Mouse (Mus musculus): ENCODE measurements around the gene Uqcr10.

Gene Uqcr10

DNA sequence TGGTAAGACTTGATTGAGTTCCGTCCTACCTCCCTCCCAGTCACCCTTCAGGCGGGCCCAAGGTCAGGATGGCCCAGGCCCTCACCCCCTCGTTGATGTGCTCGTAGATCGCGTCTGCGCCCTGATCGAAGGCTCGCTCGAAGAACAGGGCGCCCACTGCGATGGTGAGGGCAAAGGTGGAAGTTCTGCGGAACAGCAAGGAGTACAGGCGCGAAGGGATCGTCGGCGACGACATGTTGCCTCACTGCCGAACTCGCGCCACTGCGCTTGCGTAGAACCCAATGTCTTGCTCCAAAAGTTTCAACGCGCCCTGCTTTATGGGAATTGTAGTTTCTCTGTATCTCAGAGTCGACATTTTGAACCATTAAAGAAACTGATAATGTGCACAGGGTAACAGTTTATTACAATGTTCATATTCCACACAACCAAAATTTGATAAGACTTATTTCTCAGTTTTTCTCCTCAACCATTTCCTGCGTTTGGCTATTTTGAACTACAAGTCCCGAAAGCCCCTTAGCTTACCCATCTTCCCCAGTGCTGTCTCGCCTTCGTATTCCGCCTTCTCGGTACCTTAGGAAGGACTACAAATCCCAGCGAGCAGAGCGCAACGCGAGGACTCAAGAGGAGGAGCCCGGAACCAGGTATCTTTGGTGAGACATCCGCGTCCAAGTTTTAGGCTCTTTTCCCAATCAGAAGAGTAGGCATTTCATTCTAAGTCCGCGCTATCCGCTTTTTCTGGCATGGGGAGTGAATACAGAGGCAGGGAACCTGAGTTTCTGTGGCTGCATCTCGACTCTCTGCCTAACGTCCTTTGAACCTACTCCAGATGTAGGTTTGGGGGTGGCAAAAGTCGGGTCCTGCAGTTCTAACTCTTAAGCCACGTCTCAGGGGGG is at the start of gene Uqcr10, which contains the start of gene Zmat5:
Uqcr10 (minus strand) TSS at position 271 of the 893 bp plus-strand sequence.
Zmat5 (plus strand) TSS at position 607 of the 893 bp plus-strand sequence.
- DNase-seq (ENCODE audit: low read depth, low spot score) = peak; percentile 99

DNA sequence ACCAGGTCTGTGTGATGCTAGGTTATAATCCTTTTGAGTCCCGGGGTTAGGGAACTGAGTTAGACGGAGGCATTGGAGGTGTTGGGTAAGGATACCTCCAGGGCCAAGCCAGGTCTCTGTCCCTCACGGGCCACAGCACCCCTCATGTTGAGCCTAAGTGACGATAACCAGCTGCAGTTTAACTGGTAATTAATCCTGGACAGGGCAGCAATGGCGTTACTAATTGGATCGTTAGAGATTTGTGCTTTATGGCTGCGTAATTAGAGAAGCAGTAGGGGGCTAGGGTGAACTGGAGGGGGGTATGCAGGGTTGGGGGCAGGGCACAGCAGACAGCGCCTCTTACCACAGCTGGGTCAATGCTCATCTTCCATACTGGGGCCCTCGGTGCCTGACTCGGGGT is 48.7 kb upstream of the Uqcr10 start:
- DNase-seq (ENCODE audit: low read depth, low spot score) = no peak

DNA sequence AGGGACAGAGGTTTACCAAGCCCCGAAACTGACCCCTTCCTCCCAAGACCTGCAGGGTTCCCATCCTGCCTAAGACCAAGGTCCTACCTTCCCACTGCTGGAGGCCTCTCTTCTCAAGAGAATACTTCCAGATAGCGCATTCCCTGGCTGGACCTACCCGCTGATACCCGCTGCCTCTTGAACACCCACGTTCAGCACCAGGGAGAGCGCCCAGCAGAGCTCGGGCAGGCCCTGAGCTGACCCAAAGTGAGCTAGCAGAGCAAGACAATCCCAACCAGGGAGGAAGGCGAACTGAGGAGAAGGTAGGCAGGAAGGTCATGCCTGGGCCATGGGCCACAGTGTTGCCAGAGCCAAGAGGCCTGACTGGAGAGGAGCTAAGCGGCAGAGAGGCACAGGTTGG is 46.1 kb upstream of the Uqcr10 start:
- DNase-seq (ENCODE audit: low read depth, low spot score) = peak; percentile 79

DNA sequence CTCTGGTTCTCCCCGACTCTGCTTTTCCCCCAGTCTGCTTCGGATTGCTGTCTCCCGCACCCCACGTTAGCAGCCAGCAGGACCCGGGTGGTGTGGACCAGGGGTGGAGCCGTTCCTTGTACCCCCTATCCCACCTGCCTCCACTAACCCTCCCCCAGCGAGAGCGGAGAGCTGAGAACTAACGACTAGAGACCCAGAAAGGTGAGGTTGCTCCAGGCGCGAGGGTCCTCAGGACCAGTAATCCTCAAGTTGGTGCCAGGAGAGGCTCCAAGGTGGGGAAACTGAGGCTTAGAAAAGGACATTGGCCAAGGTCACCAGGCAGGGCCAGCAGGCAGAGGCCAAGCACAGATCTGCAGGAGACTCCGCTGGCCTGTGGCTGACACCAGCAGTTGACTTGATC is 43.1 kb upstream of the Uqcr10 start:
- DNase-seq (ENCODE audit: low read depth, low spot score) = peak; percentile 56

DNA sequence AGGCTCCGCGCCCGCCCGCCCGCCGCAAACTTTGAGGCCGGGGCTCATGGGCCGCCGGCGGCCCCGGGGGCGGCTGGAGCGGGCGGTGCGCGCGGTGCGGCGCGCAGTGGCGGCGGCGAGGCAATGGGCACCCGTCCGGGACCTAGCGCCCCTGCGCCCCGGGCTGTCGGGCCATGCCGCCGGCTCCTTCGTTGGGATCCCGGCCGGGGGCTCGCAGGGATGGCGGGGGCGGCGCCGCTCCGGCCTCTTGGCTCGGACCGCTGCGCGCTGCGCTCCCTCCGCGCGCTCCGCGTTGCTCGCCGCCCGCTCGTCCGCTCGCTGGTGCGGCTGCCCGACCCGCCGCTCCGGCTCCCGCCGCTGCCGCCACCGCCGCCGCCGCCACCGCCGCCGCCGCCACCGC is 42.6 kb upstream of the Uqcr10 start, which contains the start of gene Cabp7:
Cabp7 (minus strand) TSS at position 46 of the 400 bp plus-strand sequence.
- DNase-seq (ENCODE audit: low read depth, low spot score) = no peak

DNA sequence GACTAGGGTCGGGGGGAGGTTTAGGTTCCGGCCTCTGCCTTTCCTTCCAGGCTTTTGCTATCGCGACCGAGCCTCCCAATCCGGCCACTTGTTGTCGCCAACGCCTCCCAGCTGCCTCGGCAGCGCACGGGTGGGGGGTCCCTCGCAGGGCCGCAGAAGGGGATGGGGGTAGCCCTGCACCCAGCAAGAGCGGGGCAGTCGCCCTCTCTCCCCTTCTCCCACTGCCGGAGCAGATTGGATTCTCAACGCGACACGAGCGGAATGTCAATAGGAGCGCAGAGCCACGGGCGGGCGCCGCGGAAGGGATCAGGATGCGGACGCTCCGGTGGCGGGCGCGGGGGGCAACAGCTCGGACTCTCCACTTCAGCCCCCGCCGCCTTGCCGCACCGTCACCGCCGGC is 41.8 kb upstream of the Uqcr10 start:
- peak; percentile 60 for DNase-seq (ENCODE audit: low read depth, low spot score)

DNA sequence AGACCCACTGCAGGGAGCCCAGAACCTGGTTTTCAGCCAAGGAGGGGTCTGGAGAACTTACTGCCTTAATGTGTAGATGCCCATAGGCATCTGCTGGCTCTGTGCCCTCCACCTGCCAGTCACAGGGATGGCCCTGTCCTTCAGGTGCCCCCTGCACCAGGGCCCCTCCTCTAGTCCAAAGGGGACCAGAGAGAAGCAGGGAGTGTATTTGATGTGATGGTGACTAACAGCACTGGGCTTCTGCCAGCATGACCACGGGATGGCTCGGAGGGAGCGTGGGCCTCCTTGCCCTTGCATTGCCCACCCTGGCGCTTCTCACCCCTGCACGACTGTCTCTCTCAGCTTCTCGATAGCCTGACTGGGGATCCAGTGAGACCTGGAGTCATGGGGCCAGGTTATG is 40.5 kb upstream of the Uqcr10 start:
- DNase-seq (ENCODE audit: low read depth, low spot score) = no peak

DNA sequence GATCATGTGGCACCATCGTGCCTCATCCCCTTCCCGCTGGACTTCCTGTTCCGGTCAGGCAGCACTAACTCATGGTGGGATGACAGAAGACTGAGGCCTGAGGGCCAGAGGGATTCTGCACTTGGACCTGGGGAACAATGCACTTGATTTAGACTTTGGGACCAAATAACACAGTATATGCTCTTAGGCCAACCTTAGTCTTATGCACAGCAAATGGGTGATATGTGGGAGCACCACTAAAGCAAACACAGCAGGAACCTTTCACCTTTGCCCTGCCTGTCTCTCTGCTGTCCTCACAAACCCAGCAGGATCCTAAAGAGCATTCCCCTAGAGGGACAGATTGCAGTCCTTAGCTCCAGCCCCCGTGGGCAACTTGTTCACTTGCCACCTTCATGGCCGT is 36.6 kb upstream of the Uqcr10 start:
- DNase-seq (ENCODE audit: low read depth, low spot score) = no peak

DNA sequence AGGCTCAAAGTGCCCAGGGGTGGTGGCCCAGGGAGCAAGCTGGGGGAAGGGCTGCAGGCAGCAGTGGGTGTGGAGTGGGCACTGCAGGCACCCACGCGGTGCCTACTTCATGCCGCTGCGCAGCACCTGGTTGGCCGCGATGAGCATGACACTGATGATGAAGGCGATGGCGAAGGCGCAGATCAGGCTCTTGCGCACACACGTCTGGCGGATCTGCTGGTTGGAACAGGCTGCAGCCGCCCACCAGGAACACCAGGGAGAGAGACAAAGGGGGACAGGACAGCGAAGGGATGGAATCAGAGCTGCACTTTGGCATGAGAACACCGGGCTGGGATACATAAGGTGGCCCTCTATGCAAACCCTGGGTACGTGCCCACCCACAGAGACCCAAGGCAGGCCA is 34.6 kb upstream of the Uqcr10 start:
- DNase-seq (ENCODE audit: low read depth, low spot score) = no peak

DNA sequence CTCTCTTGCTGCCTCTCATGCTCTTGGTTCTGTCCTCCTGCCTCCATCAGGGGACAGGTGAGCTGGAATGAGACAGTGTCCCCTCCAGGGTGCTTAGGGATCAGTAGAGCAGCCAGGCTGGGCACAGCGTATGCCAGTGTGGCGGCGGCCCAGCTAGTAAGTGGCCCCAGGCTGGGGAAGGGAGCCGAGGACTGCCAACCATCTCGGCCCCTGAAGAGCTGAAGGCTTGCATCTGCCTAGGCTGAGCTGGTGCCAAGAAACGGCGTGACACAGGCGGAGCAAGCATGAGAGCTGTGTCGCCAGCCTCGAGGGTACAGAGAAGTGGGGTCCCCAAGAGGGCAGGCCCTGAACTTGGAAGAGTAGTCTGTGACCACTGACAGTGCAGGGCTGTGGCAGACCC is 33.5 kb upstream of the Uqcr10 start:
- DNase-seq (ENCODE audit: low read depth, low spot score) = no peak

DNA sequence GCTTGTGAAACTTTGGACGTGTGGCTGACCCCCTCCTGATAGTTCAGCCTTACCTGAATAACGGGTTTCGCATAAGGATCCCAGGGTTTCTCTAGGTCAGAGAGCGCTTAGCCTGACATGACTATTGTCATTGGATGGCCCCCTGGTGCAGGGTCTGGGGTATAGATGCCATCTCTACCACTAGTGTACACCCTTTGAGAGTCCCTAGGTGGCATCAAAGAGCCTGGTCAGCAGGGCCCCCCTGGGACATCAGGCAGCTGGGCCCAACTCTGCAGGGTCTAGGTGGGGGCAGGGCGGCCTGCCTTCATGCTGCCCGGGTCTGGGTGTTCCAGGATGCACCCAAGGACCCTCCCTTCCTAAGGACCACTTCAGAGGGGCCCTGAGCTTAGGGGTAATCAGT is 32.2 kb upstream of the Uqcr10 start:
- DNase-seq (ENCODE audit: low read depth, low spot score) = no peak

DNA sequence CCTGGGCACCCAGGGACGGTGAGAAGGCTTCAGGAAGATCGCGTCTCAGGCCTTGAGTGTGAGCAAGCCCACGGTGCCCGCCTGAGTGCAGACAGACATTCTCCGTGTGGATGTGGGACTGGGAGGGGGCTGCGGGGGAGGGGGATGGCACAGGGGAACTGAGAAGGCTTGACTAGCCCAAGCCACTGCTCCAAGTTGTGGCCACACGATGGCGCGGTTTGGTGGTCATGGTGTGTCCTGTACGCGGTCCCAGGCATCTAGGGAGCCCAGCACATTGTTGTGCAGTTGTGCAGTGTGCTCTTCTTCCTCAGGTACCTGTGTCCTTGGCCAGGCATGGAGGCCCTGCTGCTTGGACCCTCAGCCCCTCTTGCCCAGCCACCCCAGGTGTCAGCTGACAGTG is 30.0 kb upstream of the Uqcr10 start:
- DNase-seq (ENCODE audit: low read depth, low spot score) = peak; percentile 71

DNA sequence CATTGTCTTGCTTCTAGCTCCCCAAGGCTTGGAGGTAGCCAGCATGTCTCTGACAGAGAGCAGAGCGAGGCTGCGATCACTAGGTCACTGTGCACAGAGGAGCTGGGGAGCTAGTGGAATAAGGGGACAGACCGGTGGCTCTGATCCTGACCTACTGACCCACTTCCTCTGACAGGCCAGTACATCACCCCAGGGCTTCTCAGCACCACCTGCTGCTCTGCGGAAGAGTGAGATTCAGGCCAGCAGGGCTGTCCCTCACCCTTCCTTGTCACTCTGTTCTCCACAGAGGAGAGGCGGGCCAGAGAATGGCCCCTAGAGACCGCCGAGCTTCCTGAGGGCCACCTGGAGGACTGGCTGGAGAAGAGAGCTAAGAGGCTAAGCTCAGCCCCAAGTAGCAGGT is 27.6 kb upstream of the Uqcr10 start:
- DNase-seq (ENCODE audit: low read depth, low spot score) = no peak

DNA sequence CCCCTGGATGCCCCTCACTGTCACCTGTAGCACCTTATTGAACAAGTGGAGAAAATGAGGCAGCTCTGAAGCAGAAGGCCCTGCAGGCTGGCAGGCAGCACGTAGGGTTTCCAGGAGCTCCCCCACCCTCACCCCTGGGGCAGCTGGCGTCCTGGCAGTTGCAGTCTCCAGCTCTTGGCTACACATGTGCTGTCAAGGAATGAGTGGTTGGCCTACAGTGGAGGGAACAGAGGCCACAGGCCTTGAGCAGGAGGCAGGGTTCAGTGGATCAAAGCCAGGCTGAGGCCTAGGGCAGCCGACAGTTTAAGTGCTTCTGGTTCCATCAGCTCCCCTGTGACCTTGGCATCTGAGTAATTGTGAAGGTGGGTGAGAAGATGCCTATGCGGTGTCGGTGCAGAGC is 26.8 kb upstream of the Uqcr10 start:
- no peak for DNase-seq (ENCODE audit: low read depth, low spot score)

DNA sequence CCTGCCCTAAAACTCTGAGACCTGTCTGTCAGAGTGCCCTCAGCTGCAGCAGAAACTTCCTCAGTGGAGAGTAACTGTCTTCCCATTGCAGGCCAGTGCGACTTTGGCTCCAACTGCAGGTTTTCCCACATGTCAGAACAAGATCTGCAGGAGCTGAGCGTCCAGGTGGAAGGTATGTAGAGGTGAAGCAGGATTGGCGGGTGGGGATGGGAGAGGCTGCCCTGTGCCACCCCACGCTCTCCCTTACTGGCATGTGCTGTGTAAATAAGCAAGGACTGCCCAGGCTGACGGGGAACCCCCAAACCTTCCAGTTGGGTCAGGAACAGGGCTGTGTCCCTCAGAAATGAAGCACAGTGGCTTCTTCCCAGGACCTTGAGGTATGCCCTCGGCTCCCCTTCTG is 26.0 kb upstream of the Uqcr10 start:
- no peak for DNase-seq (ENCODE audit: low read depth, low spot score)

DNA sequence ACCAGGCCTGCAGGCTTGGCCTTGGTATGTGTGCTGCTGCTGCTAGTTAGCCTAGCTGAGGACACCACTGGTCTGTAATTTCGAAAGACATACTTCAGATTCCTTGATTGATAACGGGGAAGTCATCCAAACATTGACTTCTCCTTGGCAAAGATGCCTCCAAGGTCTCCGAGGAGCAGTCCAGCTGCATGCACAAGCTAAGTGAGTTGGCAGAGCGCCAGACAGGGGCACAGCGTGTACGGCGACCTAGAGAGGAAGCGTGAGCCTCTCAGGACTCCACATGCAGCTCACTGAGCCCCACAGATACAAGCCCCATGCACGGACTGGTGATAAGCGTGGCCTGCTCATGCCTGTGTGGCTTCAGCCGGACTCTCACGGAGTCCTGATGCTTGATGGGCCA is 25.5 kb upstream of the Uqcr10 start:
- DNase-seq (ENCODE audit: low read depth, low spot score) = no peak

DNA sequence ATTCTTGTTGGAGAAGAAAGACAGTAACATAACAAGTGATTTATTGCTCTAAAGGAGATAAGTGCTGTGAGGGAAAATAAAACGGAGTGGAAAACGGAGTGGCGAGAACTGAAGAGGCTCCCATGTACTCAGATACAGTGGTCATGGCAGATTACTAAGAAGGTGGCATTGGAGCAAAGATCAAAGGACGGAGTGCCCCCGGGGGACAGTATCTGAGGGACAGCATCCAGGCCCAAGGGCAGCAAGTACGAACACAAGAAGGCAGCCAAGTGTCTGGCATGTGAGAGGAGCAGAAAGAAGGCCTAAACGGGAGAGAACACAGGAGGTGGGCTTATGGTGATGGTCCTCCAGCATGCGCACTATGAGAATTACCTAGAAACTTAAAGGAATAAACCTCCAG is 17.6 kb upstream of the Uqcr10 start:
- no peak for DNase-seq (ENCODE audit: low read depth, low spot score)

DNA sequence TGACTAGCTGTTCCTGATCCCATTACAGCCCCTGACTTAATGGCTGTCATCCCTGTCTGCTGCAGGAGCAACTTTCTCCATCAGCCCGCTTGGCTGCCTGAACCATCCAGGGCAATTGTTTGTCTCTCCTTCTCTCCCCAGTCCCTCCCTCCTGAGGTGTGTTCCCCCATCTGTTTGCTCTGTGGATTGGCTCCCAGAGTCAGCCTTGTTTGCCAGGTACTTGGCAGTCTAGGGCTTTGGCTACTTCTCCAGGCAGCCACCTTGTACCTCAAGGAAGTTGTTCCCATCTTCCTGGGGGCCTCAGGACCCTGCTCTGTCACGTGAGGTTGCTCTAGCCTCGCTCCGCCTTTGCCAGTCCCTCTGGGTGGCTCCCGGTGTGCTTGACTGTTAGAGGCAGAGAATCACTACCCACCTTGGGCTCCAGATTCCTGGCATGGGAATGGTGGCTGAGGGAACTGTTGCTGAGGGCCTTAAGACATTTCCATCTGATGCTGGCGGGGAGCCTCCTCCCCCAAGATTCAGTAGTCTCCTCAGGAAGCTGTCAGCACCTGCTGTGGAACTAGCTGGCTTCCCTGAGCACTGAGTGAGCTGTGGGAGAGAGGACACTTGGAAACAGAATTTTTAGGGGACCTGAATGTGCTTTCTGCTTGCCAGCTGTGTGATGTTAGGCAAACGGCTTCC is 16.9 kb upstream of the Uqcr10 start:
- DNase-seq (ENCODE audit: low read depth, low spot score) = no peak

DNA sequence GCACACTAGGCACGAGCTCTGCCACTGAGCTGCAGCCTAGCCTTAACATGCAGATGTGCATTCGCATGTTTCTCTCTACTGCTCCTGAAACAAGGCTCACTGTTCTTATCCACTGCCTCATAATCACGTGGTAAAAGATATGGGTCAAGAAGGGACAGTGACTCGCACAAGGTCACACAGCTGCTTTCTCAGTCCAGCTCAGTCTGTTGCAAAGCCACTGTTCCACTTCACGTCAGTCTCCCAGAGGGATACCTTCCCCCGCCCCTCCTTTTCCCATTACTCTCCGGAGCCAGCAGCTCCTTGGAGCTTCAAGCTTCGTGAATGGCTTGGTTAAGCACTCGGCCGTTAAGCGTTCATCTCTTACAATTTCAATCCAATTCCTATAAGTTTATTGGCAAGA is 16.3 kb upstream of the Uqcr10 start:
- no peak for DNase-seq (ENCODE audit: low read depth, low spot score)

DNA sequence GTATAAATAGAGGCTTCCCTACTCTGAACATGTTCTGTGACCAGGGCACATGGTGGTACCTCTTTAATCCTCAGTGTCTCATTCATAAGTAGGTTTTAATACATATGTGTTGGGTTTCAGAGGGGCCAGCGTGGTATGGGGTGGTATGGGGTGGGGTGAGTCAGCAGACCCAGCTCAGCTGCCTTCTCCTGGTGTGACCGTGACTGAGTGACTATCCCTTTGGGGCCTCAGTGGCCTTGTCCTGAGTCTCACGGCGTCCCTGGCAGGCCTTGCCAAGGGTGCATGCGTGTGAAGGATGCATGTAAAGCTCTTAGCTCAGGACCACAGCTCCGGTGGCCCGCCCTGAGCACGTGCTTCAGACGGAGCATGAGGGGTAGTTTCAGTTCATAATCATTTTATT is 15.8 kb upstream of the Uqcr10 start:
- no peak for DNase-seq (ENCODE audit: low read depth, low spot score)

DNA sequence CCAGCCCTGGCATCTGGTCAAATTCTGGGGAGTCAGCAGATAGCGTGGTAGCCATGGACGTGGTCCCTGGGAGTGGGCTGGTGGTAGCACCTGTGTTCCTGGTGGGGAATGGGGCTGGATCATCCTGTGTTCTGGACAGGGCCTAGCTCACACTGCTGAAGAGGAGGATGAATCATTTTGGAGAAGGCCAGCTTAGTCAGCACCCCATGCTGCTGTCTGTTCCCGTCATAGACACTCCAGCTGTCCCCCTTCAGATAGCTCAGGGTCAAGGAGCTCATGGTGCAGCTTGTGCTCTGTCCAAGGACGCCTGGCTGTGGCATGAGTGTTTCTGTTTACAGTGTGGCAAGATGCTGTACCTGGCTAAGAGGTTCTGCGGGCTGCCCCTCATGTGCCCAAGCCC is 14.4 kb upstream of the Uqcr10 start:
- DNase-seq (ENCODE audit: low read depth, low spot score) = no peak

DNA sequence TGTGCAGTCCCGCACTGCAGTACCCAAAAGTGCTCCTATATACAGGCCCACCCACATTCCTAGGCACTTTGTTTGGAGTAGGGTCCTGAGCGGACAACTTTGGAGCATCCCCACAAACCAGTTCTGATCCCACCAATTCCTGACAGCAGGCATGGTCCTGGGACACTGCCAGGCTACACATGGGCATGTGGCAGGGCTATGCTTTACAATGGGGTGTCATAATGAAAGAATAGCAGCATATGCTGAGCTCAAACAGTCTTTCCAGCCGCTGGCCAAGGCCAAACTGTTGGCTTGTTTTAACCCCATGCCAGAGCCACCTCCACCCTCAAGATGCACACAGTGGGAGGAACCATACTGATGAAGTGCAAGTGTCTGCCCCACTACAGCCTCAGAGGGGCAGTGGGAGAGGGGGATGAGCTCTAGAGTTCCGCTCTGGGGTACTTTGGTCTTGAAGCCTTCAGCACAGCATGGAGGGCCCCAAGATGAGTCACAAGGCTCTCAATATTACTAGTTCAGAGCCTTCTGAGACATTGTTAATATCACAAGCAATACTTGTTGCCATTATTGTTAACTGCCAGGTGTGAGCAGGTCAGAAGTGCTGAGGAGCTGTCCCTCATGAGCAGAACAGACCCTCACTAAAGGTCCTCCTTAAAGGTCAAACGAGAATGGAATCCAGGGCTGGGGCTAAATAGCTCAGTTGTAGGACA is 12.5 kb upstream of the Uqcr10 start:
- no peak for DNase-seq (ENCODE audit: low read depth, low spot score)
